Mouse (Mus musculus): ENCODE measurements at regions not wholly inside any gene's neighbourhood (a gene's known extent, or its start where the extent isn't known, plus 50 kb on each side); places are given as distances from the start of the nearest gene placed in this dataset.
A peak's percentile ranks its signal among the peaks of the same experiment; 100 is the strongest.

- DNase-seq (ENCODE audit: low spot score), result no peak
- no peaks in the 10 kb centered on the region for H3K4me1 ChIP-seq (replicated peaks; ENCODE audit: control insufficient read depth, insufficient read depth, low read length)
Measured at GRCm38 (mm10) chr10:24479148-24479547, 116.1 kb upstream of the Ccn2 start.

GRCm38 (mm10) chr10:24481926-24482612, 113.2 kb upstream of the Ccn2 start:
- Histone ChIP-seq H3K27me3 (ENCODE audit: control insufficient read depth, insufficient read depth, low read length) (no peaks in the 10 kb centered on the region), H3K4me1 (replicated peaks; ENCODE audit: control insufficient read depth, insufficient read depth, low read length) (no peaks in the 10 kb centered on the region), H3K27ac (ENCODE audit: low read depth, low read length) (no peak overlapping the region), H3K4me3 (ENCODE audit: low read depth, low read length) (no peak overlapping the region), H3K36me3 (ENCODE audit: control insufficient read depth, insufficient read depth, low read length) (no peaks in the 10 kb centered on the region), H3K9ac (ENCODE audit: low read length) (no peak overlapping the region), H3K4me2 (ENCODE audit: low read depth, low read length, severe bottlenecking) (no peak overlapping the region), H3K9me3 (ENCODE audit: control insufficient read depth, low read length) (no peaks in the 10 kb centered on the region)
- ATAC-seq (replicated peaks; ENCODE audit: low FRiP score) (no peak), DNase-seq (ENCODE audit: low spot score) (no peak)
- 83% methylated on average over 9 of the region's 9 CpGs for WGBS

More at GRCm38 (mm10) chr10:24479148-24479547, 116.1 kb upstream of the Ccn2 start:
- Histone ChIP-seq H3K27me3 (ENCODE audit: control insufficient read depth, insufficient read depth, low read length) (no peaks in the 10 kb centered on the region), H3K9me3 (ENCODE audit: control insufficient read depth, low read length) (no peaks in the 10 kb centered on the region), H3K9ac (ENCODE audit: low read length) (no peak overlapping the region), H3K4me3 (ENCODE audit: low read depth, low read length) (no peak overlapping the region), H3K27ac (ENCODE audit: low read depth, low read length) (no peak overlapping the region), H3K36me3 (ENCODE audit: control insufficient read depth, insufficient read depth, low read length) (no peaks in the 10 kb centered on the region), H3K4me2 (ENCODE audit: low read depth, low read length, severe bottlenecking) (no peak overlapping the region)
- 89% methylated on average over 11 of the region's 11 CpGs for WGBS
- no peak for ATAC-seq (replicated peaks; ENCODE audit: low FRiP score)

- Histone ChIP-seq H3K4me3 (ENCODE audit: low read depth, low read length) (no peak overlapping the region), H3K9me3 (ENCODE audit: control insufficient read depth, low read length) (no peaks in the 10 kb centered on the region), H3K4me2 (ENCODE audit: low read depth, low read length, severe bottlenecking) (no peak overlapping the region), H3K27me3 (ENCODE audit: control insufficient read depth, insufficient read depth, low read length) (no peaks in the 10 kb centered on the region), H3K27ac (ENCODE audit: low read depth, low read length) (no peak overlapping the region), H3K36me3 (ENCODE audit: control insufficient read depth, insufficient read depth, low read length) (no peaks in the 10 kb centered on the region), H3K4me1 (replicated peaks; ENCODE audit: control insufficient read depth, insufficient read depth, low read length) (no peaks in the 10 kb centered on the region), H3K9ac (ENCODE audit: low read length) (no peak overlapping the region)
- peak; percentile 42; the same call in 1 of the 2 replicates for ATAC-seq (replicated peaks; ENCODE audit: low FRiP score)
- 81% methylated on average over 3 of the region's 3 CpGs for WGBS
- no peak for DNase-seq (ENCODE audit: low spot score)
Measured at GRCm38 (mm10) chr10:24483053-24483452, 112.2 kb upstream of the Ccn2 start.

GRCm38 (mm10) chr10:24484101-24484660, 111.1 kb upstream of the Ccn2 start:
- ATAC-seq (replicated peaks; ENCODE audit: low FRiP score), result no peak
- no peaks in the 10 kb centered on the region for H3K27me3 ChIP-seq (ENCODE audit: control insufficient read depth, insufficient read depth, low read length)
- 35% methylated on average over 5 of the region's 5 CpGs for WGBS

GRCm38 (mm10) chr10:24485461-24485860, 109.8 kb upstream of the Ccn2 start:
- no peak overlapping the region for H3K4me3 ChIP-seq (ENCODE audit: low read depth, low read length)
- H3K9ac ChIP-seq (ENCODE audit: low read length), result no peak overlapping the region
- no peaks in the 10 kb centered on the region for H3K4me1 ChIP-seq (replicated peaks; ENCODE audit: control insufficient read depth, insufficient read depth, low read length)
- ATAC-seq (replicated peaks; ENCODE audit: low FRiP score) (no peak), DNase-seq (ENCODE audit: low spot score) (no peak)
- no peak overlapping the region for H3K4me2 ChIP-seq (ENCODE audit: low read depth, low read length, severe bottlenecking)
- no peaks in the 10 kb centered on the region for H3K27me3 ChIP-seq (ENCODE audit: control insufficient read depth, insufficient read depth, low read length)
- H3K36me3 ChIP-seq (ENCODE audit: control insufficient read depth, insufficient read depth, low read length), result no peaks in the 10 kb centered on the region
- 72% methylated on average over 5 of the region's 5 CpGs for WGBS
- H3K27ac ChIP-seq (ENCODE audit: low read depth, low read length), result no peak overlapping the region
- H3K9me3 ChIP-seq (ENCODE audit: control insufficient read depth, low read length), result no peaks in the 10 kb centered on the region

More at GRCm38 (mm10) chr10:24484101-24484660, 111.1 kb upstream of the Ccn2 start:
- no peak overlapping the region for H3K27ac ChIP-seq (ENCODE audit: low read depth, low read length)
- no peak for DNase-seq (ENCODE audit: low spot score)
- H3K9me3 ChIP-seq (ENCODE audit: control insufficient read depth, low read length), result no peaks in the 10 kb centered on the region
- H3K4me1 ChIP-seq (replicated peaks; ENCODE audit: control insufficient read depth, insufficient read depth, low read length), result no peaks in the 10 kb centered on the region
- no peak overlapping the region for H3K9ac ChIP-seq (ENCODE audit: low read length)
- H3K36me3 ChIP-seq (ENCODE audit: control insufficient read depth, insufficient read depth, low read length), result no peaks in the 10 kb centered on the region
- H3K4me2 ChIP-seq (ENCODE audit: low read depth, low read length, severe bottlenecking), result no peak overlapping the region
- H3K4me3 ChIP-seq (ENCODE audit: low read depth, low read length), result no peak overlapping the region

- WGBS, result 90% methylated on average over 1 of the region's 1 CpGs
- H3K36me3 ChIP-seq (ENCODE audit: control insufficient read depth, insufficient read depth, low read length), result no peaks in the 10 kb centered on the region
- ATAC-seq (replicated peaks; ENCODE audit: low FRiP score), result no peak
Measured at GRCm38 (mm10) chr10:24486224-24486623, 109.0 kb upstream of the Ccn2 start.

GRCm38 (mm10) chr10:24487915-24488314, 107.3 kb upstream of the Ccn2 start:
- H3K9me3 ChIP-seq (ENCODE audit: control insufficient read depth, low read length), result no peaks in the 10 kb centered on the region
- H3K27me3 ChIP-seq (ENCODE audit: control insufficient read depth, insufficient read depth, low read length), result no peaks in the 10 kb centered on the region
- no peak overlapping the region for H3K9ac ChIP-seq (ENCODE audit: low read length)
- H3K4me3 ChIP-seq (ENCODE audit: low read depth, low read length), result no peak overlapping the region
- no peak overlapping the region for H3K27ac ChIP-seq (ENCODE audit: low read depth, low read length)
- H3K36me3 ChIP-seq (ENCODE audit: control insufficient read depth, insufficient read depth, low read length), result no peaks in the 10 kb centered on the region
- H3K4me1 ChIP-seq (replicated peaks; ENCODE audit: control insufficient read depth, insufficient read depth, low read length), result no peaks in the 10 kb centered on the region
- 89% methylated on average over 3 of the region's 3 CpGs for WGBS
- no peak overlapping the region for H3K4me2 ChIP-seq (ENCODE audit: low read depth, low read length, severe bottlenecking)
- DNase-seq (ENCODE audit: low spot score), result no peak
- ATAC-seq (replicated peaks; ENCODE audit: low FRiP score), result no peak

More at GRCm38 (mm10) chr10:24486224-24486623, 109.0 kb upstream of the Ccn2 start:
- Histone ChIP-seq H3K4me1 (replicated peaks; ENCODE audit: control insufficient read depth, insufficient read depth, low read length) (no peaks in the 10 kb centered on the region), H3K9me3 (ENCODE audit: control insufficient read depth, low read length) (no peaks in the 10 kb centered on the region), H3K27ac (ENCODE audit: low read depth, low read length) (no peak overlapping the region), H3K27me3 (ENCODE audit: control insufficient read depth, insufficient read depth, low read length) (no peaks in the 10 kb centered on the region), H3K4me3 (ENCODE audit: low read depth, low read length) (no peak overlapping the region), H3K4me2 (ENCODE audit: low read depth, low read length, severe bottlenecking) (no peak overlapping the region), H3K9ac (ENCODE audit: low read length) (no peak overlapping the region)
- DNase-seq (ENCODE audit: low spot score), result no peak

- H3K36me3 ChIP-seq (ENCODE audit: control insufficient read depth, insufficient read depth, low read length), result no peaks in the 10 kb centered on the region
- WGBS, result 86% methylated on average over 2 of the region's 2 CpGs
- ATAC-seq (replicated peaks; ENCODE audit: low FRiP score) (no peak), DNase-seq (ENCODE audit: low spot score) (no peak)
- no peak overlapping the region for H3K27ac ChIP-seq (ENCODE audit: low read depth, low read length)
- H3K4me2 ChIP-seq (ENCODE audit: low read depth, low read length, severe bottlenecking), result no peak overlapping the region
- H3K9ac ChIP-seq (ENCODE audit: low read length), result no peak overlapping the region
- H3K4me1 ChIP-seq (replicated peaks; ENCODE audit: control insufficient read depth, insufficient read depth, low read length), result no peaks in the 10 kb centered on the region
- no peaks in the 10 kb centered on the region for H3K27me3 ChIP-seq (ENCODE audit: control insufficient read depth, insufficient read depth, low read length)
- H3K4me3 ChIP-seq (ENCODE audit: low read depth, low read length), result no peak overlapping the region
- H3K9me3 ChIP-seq (ENCODE audit: control insufficient read depth, low read length), result no peaks in the 10 kb centered on the region
Measured at GRCm38 (mm10) chr10:24490432-24490831, 104.8 kb upstream of the Ccn2 start.

GRCm38 (mm10) chr10:24491848-24492247, 103.4 kb upstream of the Ccn2 start:
- Histone ChIP-seq H3K27me3 (ENCODE audit: control insufficient read depth, insufficient read depth, low read length) (no peaks in the 10 kb centered on the region), H3K9me3 (ENCODE audit: control insufficient read depth, low read length) (no peaks in the 10 kb centered on the region), H3K9ac (ENCODE audit: low read length) (no peak overlapping the region), H3K4me1 (replicated peaks; ENCODE audit: control insufficient read depth, insufficient read depth, low read length) (no peaks in the 10 kb centered on the region), H3K4me3 (ENCODE audit: low read depth, low read length) (no peak overlapping the region), H3K36me3 (ENCODE audit: control insufficient read depth, insufficient read depth, low read length) (no peaks in the 10 kb centered on the region), H3K4me2 (ENCODE audit: low read depth, low read length, severe bottlenecking) (no peak overlapping the region), H3K27ac (ENCODE audit: low read depth, low read length) (no peak overlapping the region)
- ATAC-seq (replicated peaks; ENCODE audit: low FRiP score), result no peak
- 89% methylated on average over 3 of the region's 3 CpGs for WGBS
- no peak for DNase-seq (ENCODE audit: low spot score)
